Mouse (Mus musculus) liver, embryonic 11.5 days (tissue): ENCODE measurements around the gene Rtn1. TPM values are rescaled to one million over a fixed set of nuclear protein-coding genes. Genes with fewer than 3 reads are reported as not detected.

Experiments
- ATAC-seq: fragments of 200-750 bp; cut with Nextera tagmentation; replicated peaks from 2 replicates; pipeline ENCODE4 v1.8.0; 2017; ENCODE audit warnings: moderate number of reproducible peaks, mild to moderate bottlenecking, moderate TSS enrichment, moderate library complexity; ENCODE audit not compliant: low FRiP score
- DNase-seq: peaks from one replicate; pipeline ENCODE4 v3.0.0-alpha.2; 2017; ENCODE audit warnings: low spot score
- H3K27ac ChIP-seq: fragments of 300-500 bp; sonication (generic); 2 replicates; pipeline ENCODE4 v1.5.1; 2014; ENCODE audit warnings: mild to moderate bottlenecking, low read depth, low read length, control low read depth
- H3K27me3 ChIP-seq: fragments of 300-500 bp; sonication (generic); replicated peaks from 2 replicates; pipeline ENCODE4 v1.6.1; 2014; ENCODE audit warnings: low read length, mixed read lengths; ENCODE audit not compliant: control insufficient read depth, insufficient read depth
- H3K36me3 ChIP-seq: fragments of 300-500 bp; sonication (generic); 2 replicates; pipeline ENCODE4 v1.6.1; 2014; ENCODE audit warnings: mild to moderate bottlenecking, low read length, moderate library complexity, mixed read lengths; ENCODE audit not compliant: control insufficient read depth, insufficient read depth
- H3K4me1 ChIP-seq: fragments of 300-500 bp; sonication (generic); replicated peaks from 2 replicates; pipeline ENCODE4 v1.6.1; 2014; ENCODE audit warnings: low read length, mixed read lengths; ENCODE audit not compliant: control insufficient read depth, insufficient read depth
- H3K4me2 ChIP-seq: fragments of 300-500 bp; sonication (generic); 2 replicates; pipeline ENCODE4 v1.6.1; 2014; ENCODE audit warnings: mild to moderate bottlenecking, control low read depth, moderate library complexity
- H3K4me3 ChIP-seq: fragments of 300-500 bp; sonication (generic); 2 replicates; pipeline ENCODE4 v1.5.1; 2014; ENCODE audit warnings: low read depth, low read length, control low read depth
- H3K9ac ChIP-seq: fragments of 300-500 bp; sonication (generic); 2 replicates; pipeline ENCODE4 v1.6.1; 2014; ENCODE audit warnings: low read depth, low read length, control low read depth
- H3K9me3 ChIP-seq: fragments of 300-500 bp; sonication (generic); 2 replicates; pipeline ENCODE4 v1.6.1; 2016; ENCODE audit warnings: low read length, inconsistent platforms, mixed read lengths; ENCODE audit not compliant: control insufficient read depth
- WGBS: fragments of 180-500 bp; shearing (Covaris S2); extraction: QIAGEN DNeasy Blood & Tissue Kit; methylation state at CpG from one replicate; pipeline ENCODE4 v1.1.7; 2014; 5-methylcytosine and 5-hydroxymethylcytosine counted together
- polyA plus RNA-seq: library from polyadenylated mRNA; unstranded; fragments of >200 nt; fragmentation: Nextera tagmentation; extraction: Ambion mirVana; gene quantifications from 2 replicates; pipeline ENCODE4 v1.2.1, GENCODE M21; 2014

Gene Rtn1
- polyA plus RNA-seq, 1 experiment from 2014 or later = 3.6 TPM

DNA sequence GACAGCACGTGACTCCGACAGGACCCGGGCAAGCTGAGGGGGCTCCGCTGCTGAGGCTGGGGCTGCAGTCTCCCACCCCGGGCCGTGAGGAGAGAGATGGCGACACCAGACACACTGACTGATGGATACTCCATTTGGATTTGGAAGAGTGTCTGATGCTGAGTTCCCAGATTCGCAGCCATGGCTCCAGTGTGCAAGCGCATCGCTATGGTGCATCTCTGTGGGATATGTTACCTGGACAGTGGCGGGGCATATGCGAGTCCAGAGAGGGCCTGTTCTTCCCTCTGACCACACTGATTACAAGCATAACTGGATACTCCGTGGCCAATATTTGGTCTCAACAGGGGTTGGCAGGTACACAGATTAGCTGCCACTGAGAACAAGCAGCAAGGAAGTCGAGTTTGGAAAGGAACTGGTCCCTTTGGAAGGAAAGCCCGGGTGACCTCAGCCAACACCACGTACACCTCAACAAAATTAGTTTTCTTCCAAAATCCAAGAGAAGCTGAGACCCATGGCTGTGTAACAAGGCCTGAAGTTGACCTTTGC is 185.2 kb downstream of the Rtn1 start:
- Histone ChIP-seq H3K36me3 (no peaks in the 10 kb centered on the region), H3K27ac (no peak overlapping the region), H3K4me2 (no peak overlapping the region), H3K4me3 (no peak overlapping the region), H3K4me1 (no peaks in the 10 kb centered on the region), H3K9ac (no peak overlapping the region), H3K27me3 (no peaks in the 10 kb centered on the region), H3K9me3 (no peaks in the 10 kb centered on the region)
- ATAC-seq = no peak
- WGBS = 86% methylated on average over 16 of the region's 16 CpGs
- DNase-seq = no peak

DNA sequence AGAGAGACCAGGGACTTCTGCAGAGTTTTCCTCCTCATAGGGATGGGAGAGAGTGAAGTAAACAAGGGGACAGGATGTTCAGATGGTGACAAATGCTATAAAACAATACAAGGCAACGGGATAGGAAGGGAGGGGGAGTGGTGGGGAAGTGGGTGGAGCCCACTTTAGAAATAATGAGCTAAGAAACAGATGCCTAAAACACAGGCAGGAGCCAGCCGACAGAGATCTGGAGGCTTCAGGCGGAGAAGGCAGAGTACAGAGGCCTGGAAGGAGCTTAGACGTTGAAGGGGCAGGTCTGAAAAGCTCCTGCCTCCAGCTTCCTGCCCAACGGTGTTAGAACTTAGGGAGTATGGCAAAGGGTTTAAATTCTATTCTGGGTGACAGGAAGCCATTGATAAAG is 195.3 kb downstream of the Rtn1 start:
- WGBS = 34% methylated on average over 5 of the region's 5 CpGs
- no peak overlapping the region for H3K4me3 ChIP-seq
- no peaks in the 10 kb centered on the region for H3K27me3 ChIP-seq
- DNase-seq = peak; percentile 10
- no peaks in the 10 kb centered on the region for H3K9me3 ChIP-seq
- no peaks in the 10 kb centered on the region for H3K36me3 ChIP-seq
- no peak overlapping the region for H3K9ac ChIP-seq
- no peak overlapping the region for H3K4me2 ChIP-seq
- H3K27ac ChIP-seq = no peak overlapping the region
- no peaks in the 10 kb centered on the region for H3K4me1 ChIP-seq
- ATAC-seq = no peak

DNA sequence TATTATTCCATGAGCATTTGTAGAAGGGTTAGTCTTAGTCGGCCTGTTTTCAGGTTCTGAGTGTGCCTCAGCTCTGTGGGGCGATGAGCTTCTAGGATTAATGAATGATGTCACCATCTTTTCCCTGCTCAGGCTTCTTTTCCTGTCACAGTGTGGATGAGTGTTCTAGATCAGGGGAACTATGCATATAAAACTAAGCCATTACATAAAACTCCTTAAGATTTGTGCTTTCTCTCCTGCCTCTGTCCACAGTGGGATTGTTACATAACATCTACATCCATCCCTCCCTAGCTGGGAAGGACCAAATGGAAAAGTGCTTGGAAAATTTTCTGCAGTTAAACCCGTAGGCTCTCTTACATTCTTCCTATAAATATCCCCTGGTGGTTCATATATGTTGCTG is 208.0 kb downstream of the Rtn1 start:
- no peak overlapping the region for H3K4me2 ChIP-seq
- no peak for ATAC-seq
- no peak overlapping the region for H3K27ac ChIP-seq
- H3K4me1 ChIP-seq = no peaks in the 10 kb centered on the region
- no peak for DNase-seq
- no peaks in the 10 kb centered on the region for H3K27me3 ChIP-seq
- no peaks in the 10 kb centered on the region for H3K36me3 ChIP-seq
- 78% methylated on average over 3 of the region's 3 CpGs for WGBS
- H3K9ac ChIP-seq = no peak overlapping the region
- no peaks in the 10 kb centered on the region for H3K9me3 ChIP-seq
- H3K4me3 ChIP-seq = no peak overlapping the region

DNA sequence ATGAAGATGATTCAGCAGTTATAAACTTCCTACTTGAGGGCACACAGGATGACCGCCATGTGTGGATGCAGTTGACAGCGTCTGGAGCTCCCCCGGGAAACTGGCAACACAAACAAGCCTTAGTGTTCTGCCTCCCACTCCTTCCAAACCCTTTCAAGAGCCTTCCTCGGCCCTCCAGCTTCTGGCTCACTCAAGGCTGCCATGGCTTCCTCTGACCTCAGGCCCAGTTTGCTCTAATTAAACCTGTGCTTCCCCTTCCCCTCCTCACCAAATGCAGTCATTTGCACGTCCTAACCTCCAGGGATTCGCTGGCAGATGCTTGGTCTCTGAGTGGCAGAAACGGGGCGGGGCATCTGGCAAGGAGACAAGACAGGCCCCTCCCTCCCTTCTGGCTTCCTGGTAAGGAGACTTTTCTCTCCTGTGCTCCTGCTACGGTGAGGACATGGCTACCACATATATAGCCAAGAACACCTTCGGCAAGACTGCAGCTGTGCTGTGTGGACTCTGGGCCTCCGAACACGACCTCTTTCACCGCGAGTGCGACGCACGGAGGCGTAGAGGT is 210.8 kb downstream of the Rtn1 start:
- no peak for DNase-seq

DNA sequence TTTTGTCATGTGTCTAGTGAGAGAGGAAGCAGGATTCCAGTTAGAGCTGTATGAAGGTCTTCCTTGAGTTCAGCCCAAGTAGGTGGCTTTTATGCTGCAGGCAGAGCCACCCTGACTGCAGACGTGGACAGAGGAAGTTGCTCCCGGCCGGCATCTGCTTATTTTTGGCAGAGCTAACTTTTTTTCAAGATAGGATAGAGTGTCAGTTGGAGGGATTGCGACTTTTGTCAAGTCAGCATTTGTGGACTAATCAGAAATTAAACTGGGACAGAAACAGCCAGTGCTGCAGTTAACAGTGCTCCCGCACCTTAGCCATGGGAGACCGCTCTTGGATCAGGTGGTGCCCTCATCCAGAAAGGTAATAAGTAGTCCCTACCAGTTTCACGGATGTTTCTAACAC is 211.4 kb downstream of the Rtn1 start:
- DNase-seq (no peak), ATAC-seq (no peak)
- Histone ChIP-seq H3K4me3 (no peak overlapping the region), H3K36me3 (no peaks in the 10 kb centered on the region), H3K27ac (no peak overlapping the region), H3K27me3 (no peaks in the 10 kb centered on the region), H3K9ac (no peak overlapping the region), H3K9me3 (no peaks in the 10 kb centered on the region), H3K4me2 (no peak overlapping the region), H3K4me1 (no peaks in the 10 kb centered on the region)
- WGBS = 60% methylated on average over 7 of the region's 7 CpGs

More for the DNA sequence above, 210.8 kb downstream of the Rtn1 start:
- Histone ChIP-seq H3K9ac (no peak overlapping the region), H3K27ac (no peak overlapping the region), H3K4me2 (no peak overlapping the region), H3K36me3 (no peaks in the 10 kb centered on the region), H3K4me1 (no peaks in the 10 kb centered on the region), H3K27me3 (no peaks in the 10 kb centered on the region), H3K4me3 (no peak overlapping the region), H3K9me3 (no peaks in the 10 kb centered on the region)
- WGBS = 57% methylated on average over 18 of the region's 18 CpGs
- no peak for ATAC-seq

DNA sequence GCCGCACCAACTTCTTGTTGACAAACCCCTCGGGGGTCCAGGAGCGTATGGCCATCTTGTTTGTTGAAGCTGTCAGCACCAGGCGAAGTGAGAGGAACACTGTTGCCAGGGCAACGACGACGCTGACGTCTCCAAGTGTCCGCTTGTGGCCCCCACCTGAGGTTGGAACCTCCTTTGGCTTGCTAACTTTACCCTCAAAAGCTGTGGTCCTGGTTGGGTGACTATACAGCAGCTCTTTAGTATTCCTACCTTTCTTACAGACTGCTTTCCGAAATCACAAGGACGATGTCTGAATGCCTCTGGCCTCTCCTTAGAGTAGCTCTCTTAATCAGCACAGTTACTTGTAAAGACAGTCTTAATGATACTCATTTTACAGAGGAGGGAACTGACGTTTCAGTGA is 223.9 kb downstream of the Rtn1 start, which contains the start of gene Ccdc175:
Gene Ccdc175 (minus strand): TSS at position 101 of the 400 bp plus-strand sequence.
- Histone ChIP-seq H3K27ac (no peak within 1 kb of the TSS), H3K36me3 (no peaks in the 10 kb centered on the region), H3K9me3 (no peaks in the 10 kb centered on the region), H3K4me1 (no peaks in the 10 kb centered on the region), H3K27me3 (no peaks in the 10 kb centered on the region), H3K4me2 (no peak within 1 kb of the TSS), H3K4me3 (no peak within 1 kb of the TSS), H3K9ac (no peak within 1 kb of the TSS)
- DNase-seq = no peak
- no peak for ATAC-seq
- WGBS = 66% methylated on average over 12 of the region's 12 CpGs

DNA sequence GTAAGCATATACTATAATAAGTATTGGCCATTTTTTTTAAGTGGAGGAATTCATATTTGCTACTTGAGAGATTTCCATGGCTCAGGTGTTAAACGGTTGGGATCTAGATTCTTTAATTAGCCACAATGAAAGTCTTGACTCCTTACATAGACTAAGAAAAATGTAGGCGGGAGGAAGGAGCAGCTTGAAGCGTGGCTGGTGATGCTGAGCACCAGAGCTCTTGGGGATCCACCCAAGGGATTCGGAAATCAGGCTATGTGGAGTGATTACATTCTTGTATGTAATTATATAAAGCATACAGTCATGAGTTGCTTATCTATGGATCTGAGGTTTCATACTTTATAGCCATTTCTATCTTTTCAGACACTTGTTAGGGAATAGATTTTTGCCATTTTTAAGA is 229.3 kb downstream of the Rtn1 start:
- Histone ChIP-seq H3K4me3 (no peak overlapping the region), H3K27me3 (no peaks in the 10 kb centered on the region), H3K9ac (no peak overlapping the region), H3K36me3 (no peaks in the 10 kb centered on the region), H3K4me2 (no peak overlapping the region), H3K4me1 (no peaks in the 10 kb centered on the region), H3K27ac (no peak overlapping the region), H3K9me3 (no peaks in the 10 kb centered on the region)
- 75% methylated on average over 4 of the region's 4 CpGs for WGBS
- no peak for DNase-seq
- no peak for ATAC-seq

DNA sequence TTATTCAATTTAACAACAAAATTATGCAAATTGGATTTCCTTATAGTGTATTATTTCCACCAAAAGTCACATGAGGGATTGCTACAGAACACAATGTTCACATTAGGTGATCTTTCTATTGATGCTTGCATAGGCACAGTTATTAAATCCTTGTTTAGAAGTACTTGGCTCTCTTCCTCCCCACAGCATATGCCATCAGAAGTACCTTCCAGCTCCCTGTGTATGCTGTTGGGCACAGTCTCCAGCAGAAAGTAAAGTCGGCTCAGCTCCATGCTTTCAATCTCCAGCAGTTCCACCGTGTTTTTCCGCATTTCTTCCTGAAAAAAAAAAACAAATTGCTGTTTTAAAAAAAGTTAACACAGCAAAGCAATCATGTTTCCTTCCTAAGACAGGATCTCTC is 230.5 kb downstream of the Rtn1 start:
- Histone ChIP-seq H3K4me1 (no peaks in the 10 kb centered on the region), H3K9ac (no peak overlapping the region), H3K36me3 (no peaks in the 10 kb centered on the region), H3K4me3 (no peak overlapping the region), H3K9me3 (no peaks in the 10 kb centered on the region), H3K27me3 (no peaks in the 10 kb centered on the region), H3K27ac (no peak overlapping the region), H3K4me2 (no peak overlapping the region)
- 87% methylated on average over 3 of the region's 3 CpGs for WGBS
- no peak for DNase-seq
- ATAC-seq = no peak
